Mouse (Mus musculus) ES-E14 (cell line): ENCODE results near the gene Tmem169. TPM values are rescaled to one million over a fixed set of nuclear protein-coding genes. Genes with fewer than 3 reads are reported as not detected.

Source experiments
- DNase-seq: peaks from one replicate; pipeline ENCODE4 v3.0.0-alpha.2; 2013; ENCODE audit warnings: low read depth, low spot score
- H3K27ac ChIP-seq: 2 replicates; pipeline ENCODE4 v1.5.1; 2012; ENCODE audit warnings: low read depth, mild to moderate bottlenecking, low read length, moderate library complexity, mixed read lengths; ENCODE audit not compliant: poor library complexity, insufficient read depth, severe bottlenecking
- H3K36me3 ChIP-seq: 2 replicates; pipeline ENCODE4 v1.6.1; 2012; ENCODE audit warnings: mild to moderate bottlenecking, low read length, moderate library complexity, mixed read lengths; ENCODE audit not compliant: control insufficient read depth, poor library complexity, insufficient read depth, severe bottlenecking
- H3K4me1 ChIP-seq, 2 experiments: fragments of 150-350 bp in 1 of 2; sonication (generic) in 1 of 2; 2 replicates each; pipeline ENCODE4 v1.6.1; 2012; ENCODE audit warnings: low read length in 2 of 2, mild to moderate bottlenecking in 1 of 2, mixed read lengths in 1 of 2; ENCODE audit not compliant: control insufficient read depth in 2 of 2, insufficient read depth in 2 of 2, poor library complexity in 1 of 2
- H3K4me3 ChIP-seq, 2 experiments: fragments of 150-350 bp in 1 of 2; sonication (generic) in 1 of 2; 2 replicates each; pipeline ENCODE4 v1.5.1; 2012; ENCODE audit warnings: low read length in 2 of 2, low read depth in 1 of 2, mild to moderate bottlenecking in 1 of 2, mixed read lengths in 1 of 2; ENCODE audit not compliant: insufficient read depth in 1 of 2, poor library complexity in 1 of 2, severe bottlenecking in 1 of 2
- H3K9ac ChIP-seq: 2 replicates; pipeline ENCODE4 v1.6.1; 2012; ENCODE audit warnings: low read depth, mild to moderate bottlenecking, low read length, mixed read lengths; ENCODE audit not compliant: poor library complexity, insufficient read depth, severe bottlenecking
- H3K9me3 ChIP-seq: fragments of 150-350 bp; sonication (generic); 2 replicates; pipeline ENCODE4 v1.6.1; 2012; ENCODE audit warnings: low read depth, mild to moderate bottlenecking, low read length; ENCODE audit not compliant: control insufficient read depth, insufficient read depth
- CHD2 ChIP-seq: IDR thresholded peaks from 2 replicates; pipeline ENCODE4 v1.6.1; 2014; ENCODE audit warnings: mild to moderate bottlenecking, low read depth, low read length, inconsistent platforms
- HCFC1 ChIP-seq: IDR thresholded peaks from 2 replicates; pipeline ENCODE4 v1.6.1; 2012; ENCODE audit warnings: low read length, inconsistent platforms, borderline replicate concordance; ENCODE audit not compliant: insufficient read depth
- MAFK ChIP-seq: IDR thresholded peaks from 2 replicates; pipeline ENCODE4 v1.6.1; 2014; ENCODE audit warnings: mild to moderate bottlenecking, low read depth, low read length, inconsistent platforms; ENCODE audit not compliant: insufficient read depth
- ZC3H11A ChIP-seq: IDR thresholded peaks from 2 replicates; pipeline ENCODE4 v1.6.1; 2012; ENCODE audit warnings: low read depth, mild to moderate bottlenecking, inconsistent platforms, low read length, borderline replicate concordance
- ZNF384 ChIP-seq: IDR thresholded peaks from 2 replicates; pipeline ENCODE4 v1.6.1; 2012; ENCODE audit warnings: low read depth, low read length, inconsistent platforms
- in situ Hi-C, 2 experiments: fragments of 600-800 bp; cut with MboI; formaldehyde crosslinking; loops; one replicate each; pipeline ENCODE4 v1.15.1; 2025; ENCODE audit warnings: low sequenced_read_pairs in 2 of 2, inconsistent platforms in 1 of 2; ENCODE audit not compliant: unreplicated experiment in 2 of 2
- total RNA-seq: library from RNA; depleted of rRNA; stranded (reverse); fragments of 300-350 nt; gene quantifications from 2 replicates; pipeline ENCODE4 v1.2.3, GENCODE M21; 2012; rRNA removed

Gene Tmem169
- total RNA-seq, 1 experiment, result 0.36 TPM

GRCm38 (mm10) chr1:72326162-72326821, 42.1 kb downstream of the Tmem169 start:
- DNase-seq, result no peak
- in situ Hi-C loops, result no loop called here
- no peak overlapping the region for H3K9ac ChIP-seq
- no peaks in the 10 kb centered on the region for H3K4me1 ChIP-seq
- H3K27ac ChIP-seq, result no peak overlapping the region
- no peak overlapping the region for H3K4me3 ChIP-seq
- H3K9me3 ChIP-seq, result no peaks in the 10 kb centered on the region
- peaks cover 30% of the 10 kb centered on the region for H3K36me3 ChIP-seq
- TF ChIP-seq MAFK, result no peak

GRCm38 (mm10) chr1:72334807-72335206, 50.6 kb downstream of the Tmem169 start:
- TF ChIP-seq HCFC1, result no peak
- no peak for TF ChIP-seq MAFK
- no peak for TF ChIP-seq CHD2
- TF ChIP-seq ZNF384, result no peak
- no peak for TF ChIP-seq ZC3H11A
- no peak overlapping the region for H3K4me3 ChIP-seq
- no peak for DNase-seq
- no peaks in the 10 kb centered on the region for H3K9me3 ChIP-seq
- H3K9ac ChIP-seq, result no peak overlapping the region
- H3K36me3 ChIP-seq, result peaks cover 48% of the 10 kb centered on the region
- H3K27ac ChIP-seq, result no peak overlapping the region
- in situ Hi-C loops, result no loop called here
- no peaks in the 10 kb centered on the region for H3K4me1 ChIP-seq

- no peak overlapping the region for H3K4me3 ChIP-seq
- in situ Hi-C loops, result no loop called here
- no peaks in the 10 kb centered on the region for H3K4me1 ChIP-seq
- DNase-seq, result no peak
- TF ChIP-seq ZNF384, result no peak
- TF ChIP-seq MAFK, result no peak
- no peak for TF ChIP-seq CHD2
- no peak for TF ChIP-seq ZC3H11A
- no peak for TF ChIP-seq HCFC1
- peaks cover 56% of the 10 kb centered on the region for H3K36me3 ChIP-seq
- H3K9ac ChIP-seq, result no peak overlapping the region
- H3K27ac ChIP-seq, result no peak overlapping the region
- H3K9me3 ChIP-seq, result no peaks in the 10 kb centered on the region
Measured at GRCm38 (mm10) chr1:72336780-72337179, 52.6 kb downstream of the Tmem169 start.

GRCm38 (mm10) chr1:72338341-72338740, 54.2 kb downstream of the Tmem169 start:
- Histone ChIP-seq H3K27ac (no peak overlapping the region), H3K4me3 (no peak overlapping the region), H3K9ac (no peak overlapping the region), H3K36me3 (peaks cover 57% of the 10 kb centered on the region), H3K9me3 (no peaks in the 10 kb centered on the region), H3K4me1 (no peaks in the 10 kb centered on the region)
- in situ Hi-C loops, result no loop called here
- TF ChIP-seq CHD2, result no peak
- TF ChIP-seq ZC3H11A, result no peak
- TF ChIP-seq ZNF384, result no peak
- TF ChIP-seq MAFK, result no peak
- no peak for TF ChIP-seq HCFC1
- no peak for DNase-seq

GRCm38 (mm10) chr1:72347873-72348272, 63.7 kb downstream of the Tmem169 start:
- peaks cover 33% of the 10 kb centered on the region for H3K36me3 ChIP-seq
- no peak overlapping the region for H3K4me3 ChIP-seq
- no peaks in the 10 kb centered on the region for H3K4me1 ChIP-seq
- in situ Hi-C loops, result no loop called here
- H3K27ac ChIP-seq, result no peak overlapping the region
- no peak for TF ChIP-seq HCFC1
- no peak for TF ChIP-seq CHD2
- TF ChIP-seq ZC3H11A, result no peak
- no peak for TF ChIP-seq ZNF384
- TF ChIP-seq MAFK, result no peak
- no peaks in the 10 kb centered on the region for H3K9me3 ChIP-seq
- no peak for DNase-seq
- H3K9ac ChIP-seq, result no peak overlapping the region

Other genes with a start within 250 kb of the Tmem169 start
- 92.1 and 94.8 TPM in 2 replicates for gene Mreg, start 72.1 kb upstream of the Tmem169 start, total RNA-seq
- gene Pecr, start 55 bp upstream of the Tmem169 start, total RNA-seq, result 14.3 and 16.8 TPM in 2 replicates
- gene Xrcc5, start 23.1 kb downstream of the Tmem169 start, total RNA-seq, result 69.0 and 72.0 TPM in 2 replicates